Mouse (Mus musculus): ENCODE measurements around the gene 4930432M17Rik. TPM values are rescaled to one million over a fixed set of nuclear protein-coding genes. Genes with fewer than 3 reads are reported as not detected.

Gene 4930432M17Rik
- total and polyA plus RNA-seq, 2 experiments from 2014 or later = not detected

GRCm38 (mm10) chr3:121729678-121730077 lies 59.1 kb downstream of the 4930432M17Rik start:
- H3K27ac ChIP-seq (ENCODE audit: low read depth) = no peak overlapping the region
- TF ChIP-seq EP300 (IDR thresholded peaks at IDR 0.05; ENCODE audit: low read depth) (no peak), CTCF (IDR thresholded peaks at IDR 0.05; ENCODE audit: low read depth) (no peak)
- H3K9ac ChIP-seq (replicated peaks; ENCODE audit: low read depth, low read length) = no peak overlapping the region
- H3K4me1 ChIP-seq (ENCODE audit: control insufficient read depth, insufficient read depth) = 0 out of 2 replicates have a peak, but pooled peaks cover 4% of the 10 kb centered on the region
- no peaks in the 10 kb centered on the region for H3K9me3 ChIP-seq (replicated peaks; ENCODE audit: control insufficient read depth, low read length)
- peaks cover 42% of the 10 kb centered on the region for H3K36me3 ChIP-seq (replicated peaks; ENCODE audit: control insufficient read depth, insufficient read depth, low read length)
- ATAC-seq (ENCODE audit: insufficient read depth, low read depth) (no peak), DNase-seq (ENCODE audit: low spot score) (no peak)
- H3K27me3 ChIP-seq (ENCODE audit: control insufficient read depth, insufficient read depth, low read length) = no peaks in the 10 kb centered on the region
- H3K4me3 ChIP-seq (ENCODE audit: low read depth, low read length) = no peak overlapping the region
- WGBS = 81% methylated on average over 4 of the region's 4 CpGs
- H3K4me2 ChIP-seq (ENCODE audit: low read depth, low read length) = no peak overlapping the region

Other genes with a start within 250 kb of the 4930432M17Rik start
- gene Cnn3, start 244.3 kb upstream of the 4930432M17Rik start, total RNA-seq (2014; rRNA removed; ENCODE audit: low replicate concordance) = 132 and 166 TPM in 2 replicates
- 187 and 190 TPM in 2 replicates for gene Cnn3, start 244.3 kb upstream of the 4930432M17Rik start, polyA plus RNA-seq (2015; fragmentation: Nextera tagmentation; extraction: Ambion mirVana)
- gene Slc44a3, start 138.4 kb upstream of the 4930432M17Rik start, total RNA-seq (2014; rRNA removed; ENCODE audit: low replicate concordance) = 1.5 and 6.0 TPM in 2 replicates
- 0.79 and 1.3 TPM in 2 replicates for gene Slc44a3, start 138.4 kb upstream of the 4930432M17Rik start, polyA plus RNA-seq (2015; fragmentation: Nextera tagmentation; extraction: Ambion mirVana)
- 5.2 and 10.8 TPM in 2 replicates for gene F3, start 52.8 kb downstream of the 4930432M17Rik start, total RNA-seq (2014; rRNA removed; ENCODE audit: low replicate concordance)
- 13.7 and 14.6 TPM in 2 replicates for gene F3, start 52.8 kb downstream of the 4930432M17Rik start, polyA plus RNA-seq (2015; fragmentation: Nextera tagmentation; extraction: Ambion mirVana)
- gene Abcd3, start 144.5 kb downstream of the 4930432M17Rik start, total RNA-seq (2014; rRNA removed; ENCODE audit: low replicate concordance) = 32.0 and 43.5 TPM in 2 replicates
- 61.2 and 65.9 TPM in 2 replicates for gene Abcd3, start 144.5 kb downstream of the 4930432M17Rik start, polyA plus RNA-seq (2015; fragmentation: Nextera tagmentation; extraction: Ambion mirVana)